14 mouse cellular contexts compared by ENCODE assay signal in genomic region chr2:6003949-6004348, GRCm38 (mm10).
"Had no signal": no experiment of that assay in that cellular context is flagged by ENCODE, and none has a peak within 500 bp of the region (broad histone marks: within the 10 kb centered on the region; RNA-seq: fewer than 3 reads in every experiment).

No protein-coding gene starts in this region.

- H3K27me3 ChIP-seq: limb, embryonic 13.5 days; midbrain, embryonic 15.5 days; neural tube, embryonic 12.5 days had no signal

- H3K27ac ChIP-seq: kidney, postnatal 0 days; layer of hippocampus, adult 2 months; limb, embryonic 13.5 days; midbrain, embryonic 15.5 days; neural tube, embryonic 12.5 days had no signal

- H3K9ac ChIP-seq: limb, embryonic 13.5 days; midbrain, embryonic 15.5 days; neural tube, embryonic 12.5 days had no signal

- H3K9me3 ChIP-seq: limb, embryonic 13.5 days; midbrain, embryonic 15.5 days; neural tube, embryonic 12.5 days had no signal

- H3K4me2 ChIP-seq: limb, embryonic 13.5 days; midbrain, embryonic 11.5 days; midbrain, embryonic 15.5 days; neural tube, embryonic 12.5 days had no signal

- ATAC-seq: inflammation-experienced regulatory T-cells, adult 6 months; intestine, postnatal 0 days; midbrain, embryonic 15.5 days had no signal

- H3K4me3 ChIP-seq: layer of hippocampus, adult 2 months; limb, embryonic 13.5 days; midbrain, embryonic 15.5 days; neural tube, embryonic 12.5 days had no signal

- DNase-seq: kidney, adult 8-10 months; kidney, postnatal 4 days; left cerebral cortex, postnatal 4 days; lung, adult 18-20 months; thymus, adult 18-20 months; thymus, postnatal 36 days had no signal

- H3K4me1 ChIP-seq: midbrain, embryonic 15.5 days had no signal
